ENCODE assay signal across 8 mouse cellular contexts in genomic region chr3:86998433-86999414, GRCm38 (mm10). TPM values are rescaled to one million over a fixed set of nuclear protein-coding genes. Genes with fewer than 3 reads are reported as not detected.
DNase-seq lines count a peak whose midpoint lies in the region; ATAC-seq and TF ChIP-seq lines count a peak whose summit lies in the region.
"Not testable (repeated sequence)": the region's sequence is repeated elsewhere in the genome, so short reads cannot be mapped to it uniquely, and the experiment has no call there.

No protein-coding gene starts in this region.

- not testable (repeated sequence) for TF ChIP-seq EP300 in liver, embryonic 14.5 days (IDR thresholded peaks at IDR 0.05; ENCODE audit: low read depth)

- peak; percentile 39 for DNase-seq in fibroblast of lung, adult 2 months (ENCODE audit: low read depth)
- peak; percentile 84 for DNase-seq in kidney, postnatal 14 days
- DNase-seq in liver, embryonic 14.5 days (ENCODE audit: low read depth in 3 of 3, low spot score in 3 of 3), result peak; percentile 26 to 36 (median 30)
- peak; percentile 68 to 73 for DNase-seq in natural killer cell, adult 2 months (ENCODE audit: low spot score in 2 of 2)

- not testable (repeated sequence) for H3K36me3 ChIP-seq in heart, embryonic 16.5 days (ENCODE audit: control insufficient read depth, insufficient read depth); liver, embryonic 14.5 days (replicated peaks; ENCODE audit: control insufficient read depth, insufficient read depth, low read depth); stomach, embryonic 14.5 days (ENCODE audit: control insufficient read depth, insufficient read depth, low read length)

- peak overlapping the region; percentile 67 for H3K4me2 ChIP-seq in heart, embryonic 16.5 days (ENCODE audit: low read depth, low read length)
- peak overlapping the region; percentile 67 for H3K4me2 ChIP-seq in liver, embryonic 14.5 days (ENCODE audit: low read depth)
- peak overlapping the region; percentile 55 for H3K4me2 ChIP-seq in stomach, embryonic 14.5 days (replicated peaks; ENCODE audit: low read depth, low read length)

- 3% methylated on average over 23 of the region's 24 CpGs for WGBS in heart, embryonic 16.5 days
- 2% methylated on average over 23 of the region's 24 CpGs for WGBS in liver, embryonic 14.5 days (ENCODE audit: insufficient replicate concordance)
- 5% methylated on average over 23 of the region's 24 CpGs for WGBS in stomach, embryonic 14.5 days

- H3K9me3 ChIP-seq in heart, embryonic 16.5 days (replicated peaks; ENCODE audit: control insufficient read depth, low read length); liver, embryonic 14.5 days (ENCODE audit: control insufficient read depth, low read length); stomach, embryonic 14.5 days (ENCODE audit: control insufficient read depth, low read depth, low read length): not testable (repeated sequence)

- not testable (repeated sequence) for H3K4me1 ChIP-seq in brown adipose tissue, adult 24 weeks (ENCODE audit: control insufficient read depth, insufficient read depth, insufficient read length, low read length); stomach, embryonic 14.5 days (ENCODE audit: control insufficient read depth, insufficient read depth, low read length)
- peaks cover 20% of the 10 kb centered on the region for H3K4me1 ChIP-seq in heart, embryonic 16.5 days (ENCODE audit: control insufficient read depth, insufficient read depth, low read length)
- H3K4me1 ChIP-seq in liver, embryonic 14.5 days (replicated peaks; ENCODE audit: control insufficient read depth in 2 of 2, insufficient read depth in 2 of 2, low read length in 1 of 2), result peaks cover 0 to 11% of the 10 kb centered on the region in 2 experiments; a peak in 1 of 4 replicates

- H3K27me3 ChIP-seq in heart, embryonic 16.5 days (ENCODE audit: control insufficient read depth, insufficient read depth, low read length); liver, embryonic 14.5 days (ENCODE audit: control insufficient read depth, insufficient read depth, low read length); stomach, embryonic 14.5 days (ENCODE audit: control insufficient read depth, insufficient read depth, low read length): not testable (repeated sequence)

- H3K4me3 ChIP-seq in brown adipose tissue, adult 24 weeks (ENCODE audit: insufficient read depth, low read depth, low read length), result peak overlapping the region; percentile 78
- H3K4me3 ChIP-seq in heart, embryonic 16.5 days (ENCODE audit: low read length), result peak overlapping the region; percentile 73
- peak overlapping the region; percentile 57 to 87 for H3K4me3 ChIP-seq in liver, embryonic 14.5 days (ENCODE audit: insufficient read depth in 1 of 2, low read depth in 2 of 2, low read length in 2 of 2)
- peak overlapping the region; percentile 50 for H3K4me3 ChIP-seq in stomach, embryonic 14.5 days (ENCODE audit: low read depth, low read length)

- peak; percentile 89 for ATAC-seq in CD4-positive, CD25-positive, alpha-beta regulatory T cell, adult 4 months
- peak; percentile 97 for ATAC-seq in heart, embryonic 16.5 days (replicated peaks; ENCODE audit: extremely low read depth, insufficient read depth, low FRiP score)
- ATAC-seq in liver, embryonic 14.5 days (ENCODE audit: insufficient read depth), result peak; percentile 86
- ATAC-seq in stomach, embryonic 14.5 days (ENCODE audit: insufficient number of reproducible peaks, insufficient read depth, low FRiP score, low read depth), result peak; percentile 96

- peak overlapping the region; percentile 77; the same call in 1 of the 2 replicates for H3K27ac ChIP-seq in brown adipose tissue, adult 24 weeks (replicated peaks; ENCODE audit: low read depth, low read length)
- H3K27ac ChIP-seq in heart, embryonic 16.5 days (ENCODE audit: low read length), result peak overlapping the region; percentile 96
- not testable (repeated sequence) for H3K27ac ChIP-seq in liver, embryonic 14.5 days
- H3K27ac ChIP-seq in stomach, embryonic 14.5 days (ENCODE audit: low read length), result peak overlapping the region; percentile 92

- peak overlapping the region; percentile 86 for H3K9ac ChIP-seq in heart, embryonic 16.5 days (ENCODE audit: low read length)
- H3K9ac ChIP-seq in liver, embryonic 14.5 days (replicated peaks), result peak overlapping the region; percentile 52
- peak overlapping the region; percentile 52 for H3K9ac ChIP-seq in stomach, embryonic 14.5 days (replicated peaks; ENCODE audit: low read depth, low read length)

- TF ChIP-seq CTCF in liver, embryonic 14.5 days (IDR thresholded peaks at IDR 0.05; ENCODE audit: low read depth), result not testable (repeated sequence)

RNA-seq across cellular contexts. Expression of gene Cd1d1, which starts 0.5 kb away (rescaled TPM):
- 100 to 1,000 TPM; 133 to 178 TPM for polyA plus RNA-seq in CD4-positive, CD25-positive, alpha-beta regulatory T cell, adult 4 months (2017; shearing (Covaris generic))
- 87.5 and 141 TPM in 2 replicates for polyA plus RNA-seq in brown adipose tissue, adult 24 weeks (2012; ENCODE audit: insufficient read depth, insufficient read length, missing spikeins)
- 56.4 and 60.7 TPM in 2 replicates for polyA plus RNA-seq in heart, embryonic 16.5 days (2015; fragmentation: Nextera tagmentation; extraction: Ambion mirVana)
- polyA plus RNA-seq in liver, embryonic 14.5 days (2012; rRNA removed), result 4.0 and 4.2 TPM in 2 replicates
- polyA plus RNA-seq in liver, embryonic 14.5 days (2014; fragmentation: Nextera tagmentation; extraction: Ambion mirVana), result 2.5 and 3.4 TPM in 2 replicates
- 35.5 and 37.6 TPM in 2 replicates for polyA plus RNA-seq in stomach, embryonic 14.5 days (2014; fragmentation: Nextera tagmentation; extraction: Ambion mirVana)

Comparison
In these comparisons a context has a peak if more than half of its experiments do, and no peak if none do; other contexts are left out.
1. DNase-seq: peak in every context shown above with its lines; median percentile 84 in kidney, postnatal 14 days; 70 in natural killer cell, adult 2 months; 39 in fibroblast of lung, adult 2 months; 30 in liver, embryonic 14.5 days.